Mouse (Mus musculus) T-helper 17 cell (primary cell): Measurements from ENCODE around the gene Dera.

Source experiments
- in situ Hi-C, 2 experiments: fragments of 300-600 bp; cut with MboI, MseI; formaldehyde crosslinking; loops; 1 replicate in 1 of 2; 2 replicates in 1 of 2; pipeline ENCODE4 v1.15.1; 2025; ENCODE audit warnings: high pct_unique_total_duplicates in 2 of 2

Gene Dera

DNA sequence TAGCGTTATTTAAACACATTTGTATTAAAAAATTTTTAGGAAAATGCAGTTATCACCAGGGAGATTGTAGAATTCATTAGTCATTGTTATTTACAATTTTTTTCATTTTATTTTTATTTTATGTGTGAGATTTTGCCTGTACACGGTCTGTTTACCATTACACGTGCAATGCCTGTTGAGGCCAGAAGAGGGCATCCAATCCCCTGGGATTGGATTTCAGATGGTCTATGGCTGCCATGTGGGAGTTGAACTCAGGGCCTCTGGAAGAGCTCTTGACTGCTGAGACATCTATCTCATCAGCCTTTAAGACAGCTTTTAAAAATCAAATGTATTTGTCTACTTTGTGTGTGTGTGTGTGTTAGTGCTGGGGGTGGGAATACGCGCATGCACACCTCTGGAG, 2.0 kb downstream of the Dera start:
- in situ Hi-C loops = no loop called here

DNA sequence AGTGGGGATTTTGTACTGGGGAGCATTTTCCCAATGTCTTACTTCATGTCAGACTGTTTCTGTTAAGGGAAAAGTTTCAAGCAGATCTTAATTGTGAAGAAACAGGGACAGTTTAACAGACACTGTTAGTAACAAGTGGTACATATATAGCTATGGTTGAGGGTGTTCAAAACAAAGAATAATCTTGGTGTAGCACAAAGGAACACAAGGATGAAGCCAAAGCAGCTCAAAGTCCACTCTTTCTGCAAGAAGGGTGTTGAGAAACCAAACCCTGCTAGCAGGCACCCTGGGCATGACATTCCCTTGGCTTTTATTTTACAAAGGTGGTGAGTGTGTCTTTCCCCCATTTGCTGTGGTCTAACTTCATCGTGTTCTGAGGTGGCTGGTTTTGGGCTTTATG, 3.5 kb downstream of the Dera start:
- in situ Hi-C loops = no loop called here

DNA sequence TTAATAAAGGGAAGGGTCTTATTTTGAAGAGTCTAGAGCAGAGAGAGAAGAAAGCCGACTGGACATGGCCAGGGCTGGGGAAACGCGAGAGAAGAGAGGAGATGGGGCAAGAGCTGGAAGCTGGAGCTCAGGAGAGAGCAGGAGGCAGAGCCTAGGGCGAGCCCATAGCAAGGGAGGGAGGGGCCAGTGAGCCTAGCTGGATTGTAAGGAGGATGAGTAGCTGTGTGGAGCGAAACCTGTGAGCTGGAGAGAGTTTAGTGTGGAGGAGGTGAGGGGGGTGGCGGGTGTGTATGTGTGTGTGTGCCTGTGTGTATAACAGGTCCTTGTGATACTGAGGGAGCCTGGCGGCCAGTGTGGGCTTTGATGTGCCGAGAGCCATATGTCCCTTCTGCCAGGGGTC, 5.3 kb downstream of the Dera start:
- in situ Hi-C loops = loop anchor here in 1 of 2 experiments (10.0 kb wide), 1 partner anchor 405 kb away; no protein-coding TSS in a partner anchor

DNA sequence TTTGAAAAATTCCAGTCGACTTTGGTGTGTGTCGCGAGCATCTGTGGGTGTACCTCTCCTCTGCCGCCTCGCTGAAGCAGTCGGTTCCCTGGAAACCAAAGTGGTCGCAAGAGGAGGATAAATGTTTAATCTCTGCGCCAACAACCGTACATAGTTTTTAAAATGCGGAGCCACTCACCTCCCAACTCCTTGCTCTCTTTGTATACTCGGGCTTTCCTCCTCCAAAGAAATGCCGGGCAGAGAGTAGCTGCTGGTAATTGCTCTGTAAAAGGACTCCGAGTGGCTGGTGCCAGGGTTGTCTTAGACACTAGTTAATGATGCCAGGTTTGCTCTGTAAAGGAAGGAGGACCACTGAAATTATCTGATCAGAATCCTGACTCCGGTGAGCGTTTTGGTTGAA, 6.6 kb downstream of the Dera start:
- in situ Hi-C loops = loop anchor here in 1 of 2 experiments (10.0 kb wide), 1 partner anchor 404 kb away; no protein-coding TSS in a partner anchor

DNA sequence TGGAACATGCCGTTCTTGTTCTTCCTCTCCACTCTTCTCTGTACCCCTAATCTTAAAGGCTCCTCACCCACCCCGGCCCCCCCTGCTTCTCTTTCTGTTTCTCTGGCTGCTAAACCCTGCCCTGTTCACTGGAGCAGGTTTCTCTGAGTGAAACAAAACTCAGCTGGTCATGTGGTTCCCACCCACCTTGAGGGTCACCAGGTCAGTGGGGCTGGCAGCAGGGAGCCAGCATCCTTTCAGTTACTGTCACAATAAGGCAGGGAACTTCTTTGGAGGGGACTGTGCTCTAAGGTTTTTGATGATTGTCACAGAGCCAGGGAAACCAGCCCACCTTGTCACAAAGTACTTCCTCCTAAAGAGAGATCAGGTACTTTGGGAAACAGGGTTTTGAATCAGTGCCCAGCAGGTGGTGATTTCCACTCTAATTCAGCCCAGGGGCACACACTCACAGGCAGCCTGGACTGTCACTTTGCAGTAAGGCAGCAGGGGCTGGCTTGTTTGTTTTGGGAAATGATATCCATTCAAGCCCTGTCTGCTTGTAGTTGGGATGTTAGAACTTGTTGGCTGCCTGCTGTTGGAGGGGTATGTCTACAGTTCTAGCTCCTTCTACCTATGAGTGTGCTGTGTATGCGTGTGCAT, 10.3 kb downstream of the Dera start:
- in situ Hi-C loops = loop anchor here in 1 of 2 experiments (10.0 kb wide), 1 partner anchor 400 kb away; no protein-coding TSS in a partner anchor

DNA sequence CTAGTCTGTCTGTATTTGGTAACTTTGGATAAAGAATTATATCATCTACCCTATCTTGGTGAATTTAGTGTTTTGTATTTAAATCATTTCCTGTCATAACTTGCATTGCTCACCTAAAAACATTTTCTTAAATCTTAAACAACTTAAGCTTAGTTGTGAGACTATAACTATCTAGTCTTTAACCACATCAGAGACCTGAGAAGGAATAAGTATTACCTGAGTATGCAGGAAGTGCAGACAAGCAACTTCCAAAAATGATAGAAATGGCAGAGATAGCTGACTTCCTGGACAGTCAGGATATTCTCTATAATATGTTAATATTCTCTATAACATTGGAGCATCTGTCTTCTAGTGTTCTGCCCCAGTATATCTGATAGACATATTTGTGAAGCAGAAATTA, 11.8 kb downstream of the Dera start:
- in situ Hi-C loops = loop anchor here in 1 of 2 experiments (10.0 kb wide), 1 partner anchor 399 kb away; no protein-coding TSS in a partner anchor

DNA sequence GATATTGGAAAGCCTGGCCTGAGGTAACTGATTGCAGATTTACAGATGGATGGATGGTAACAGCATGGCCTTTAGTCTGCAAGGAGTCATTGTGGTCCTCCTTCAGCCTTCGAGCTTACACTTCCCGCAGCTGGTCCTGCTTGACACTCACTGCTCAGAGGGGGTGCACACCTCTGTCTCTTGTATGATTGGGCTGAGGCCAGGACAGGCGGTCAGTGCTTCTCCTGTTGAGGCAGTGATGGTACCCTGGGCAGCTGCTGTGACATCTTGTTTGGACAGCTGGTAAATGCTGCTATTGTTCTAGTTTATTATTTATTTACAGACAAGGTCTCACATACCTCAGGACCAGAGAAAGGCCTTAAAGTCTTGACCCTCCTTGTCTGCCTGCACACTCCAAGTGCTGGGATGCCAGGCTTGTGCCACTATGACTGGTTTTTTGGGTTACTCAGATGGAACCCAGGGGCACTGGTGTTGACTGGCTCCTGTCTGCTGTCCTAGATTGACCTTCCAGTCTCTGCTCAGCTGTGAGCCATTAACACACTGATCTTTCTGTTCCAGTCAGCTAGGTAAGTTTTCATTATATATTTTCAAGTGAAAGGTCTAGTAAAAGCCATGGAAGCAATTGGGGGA, 17.4 kb downstream of the Dera start:
- in situ Hi-C loops = loop anchor here in 1 of 2 experiments (10.0 kb wide), 1 partner anchor 373 kb away; the partner anchor contains the start of gene Mgst1

DNA sequence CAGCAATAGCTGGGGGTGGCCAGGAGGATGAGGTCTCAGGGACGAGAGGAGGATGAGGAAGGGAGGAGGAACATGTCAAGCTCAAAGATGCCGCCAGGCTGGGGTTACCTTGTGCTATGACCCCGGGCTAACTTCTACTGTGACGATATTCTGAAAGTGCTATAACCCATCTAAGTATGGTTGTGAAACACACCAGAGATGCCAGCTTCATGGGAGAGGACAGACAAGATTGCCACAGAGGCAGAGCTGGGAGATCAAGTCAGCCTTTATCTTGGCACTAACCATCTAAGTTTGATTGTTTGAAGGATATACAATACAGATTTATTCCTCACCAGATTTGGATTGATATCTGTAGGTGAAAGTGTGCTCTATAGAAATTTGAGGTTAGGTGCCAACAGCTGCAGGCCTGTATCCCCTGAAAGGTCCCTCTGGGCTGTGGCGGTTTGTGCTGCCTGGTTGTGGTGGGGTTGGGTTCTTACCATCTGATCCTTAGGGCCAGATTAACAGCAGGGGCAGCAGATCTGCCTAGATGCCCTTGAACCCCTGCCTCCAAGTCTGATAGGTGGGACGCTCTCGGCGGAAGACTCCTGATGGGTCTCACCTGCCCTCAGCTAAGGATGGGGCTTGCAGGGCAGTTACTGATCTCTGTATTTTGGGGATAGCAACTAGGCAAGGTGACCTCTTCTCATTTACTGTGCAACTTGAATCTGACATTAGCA, 18.7 kb downstream of the Dera start:
- in situ Hi-C loops = loop anchor here in 1 of 2 experiments (10.0 kb wide), 1 partner anchor 372 kb away; the partner anchor contains the start of gene Mgst1

DNA sequence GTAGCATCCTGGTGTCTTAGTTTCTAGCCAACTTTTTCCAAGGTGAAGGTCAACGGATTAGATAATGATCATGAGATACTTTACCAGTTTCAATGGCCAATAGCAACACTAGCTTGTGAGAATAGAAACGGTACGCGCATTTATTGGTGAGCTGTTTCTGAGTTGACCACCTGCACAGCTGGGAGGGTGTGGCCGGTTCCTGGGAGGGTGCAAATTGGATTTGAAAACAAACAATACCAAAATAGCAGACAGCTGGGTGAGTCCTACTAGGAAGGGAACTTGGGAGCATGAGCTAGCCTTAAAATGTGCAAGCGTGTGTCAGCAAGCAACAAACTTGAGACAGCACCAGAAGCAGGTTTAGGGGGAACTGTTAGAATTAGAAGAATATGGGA, 19.3 kb downstream of the Dera start:
- in situ Hi-C loops = loop anchor here in 1 of 2 experiments (10.0 kb wide), 1 partner anchor 371 kb away; the partner anchor contains the start of gene Mgst1

DNA sequence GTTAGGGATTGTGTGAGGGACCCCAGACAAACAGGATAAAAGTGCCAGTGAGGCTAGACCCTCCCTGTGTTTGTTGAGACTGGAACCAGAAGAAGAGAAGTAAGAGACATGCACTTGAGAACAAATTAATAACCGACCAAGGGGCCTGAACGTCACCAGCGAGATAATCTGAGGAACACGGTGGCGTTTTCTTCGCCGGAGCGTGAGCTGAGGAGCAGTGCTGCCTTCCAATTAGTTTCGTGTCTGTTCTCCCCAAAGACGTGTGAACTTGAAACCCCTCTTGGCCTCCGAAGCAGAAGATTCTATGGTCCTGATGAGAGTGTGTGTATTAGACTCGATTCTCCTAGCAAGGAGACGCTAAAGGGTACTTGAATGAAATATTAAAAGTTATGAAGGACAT, 19.8 kb downstream of the Dera start:
- in situ Hi-C loops = loop anchor here in 1 of 2 experiments (10.0 kb wide), 1 partner anchor 371 kb away; the partner anchor contains the start of gene Mgst1

DNA sequence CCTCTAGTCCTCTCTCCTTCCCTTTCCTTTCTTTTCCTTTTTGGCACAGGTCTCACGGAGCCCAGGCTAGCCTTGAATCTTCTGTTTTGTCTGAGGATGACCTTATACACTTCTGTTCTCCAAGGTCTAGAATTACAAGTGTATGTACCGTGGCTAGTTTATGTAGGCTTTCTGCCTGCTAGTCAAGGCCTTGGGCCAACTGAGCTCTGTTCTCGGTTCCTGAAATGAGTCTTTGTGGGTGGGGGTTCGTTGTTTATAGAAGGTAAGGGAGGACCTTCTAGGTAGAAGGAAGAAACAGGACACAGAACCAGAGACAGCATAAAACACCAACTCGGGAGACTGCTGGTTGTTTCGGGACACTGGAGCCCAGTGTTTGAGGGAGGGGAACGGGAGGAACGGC, 20.8 kb downstream of the Dera start:
- in situ Hi-C loops = loop anchor here in 1 of 2 experiments (10.0 kb wide), 1 partner anchor 370 kb away; the partner anchor contains the start of gene Mgst1

DNA sequence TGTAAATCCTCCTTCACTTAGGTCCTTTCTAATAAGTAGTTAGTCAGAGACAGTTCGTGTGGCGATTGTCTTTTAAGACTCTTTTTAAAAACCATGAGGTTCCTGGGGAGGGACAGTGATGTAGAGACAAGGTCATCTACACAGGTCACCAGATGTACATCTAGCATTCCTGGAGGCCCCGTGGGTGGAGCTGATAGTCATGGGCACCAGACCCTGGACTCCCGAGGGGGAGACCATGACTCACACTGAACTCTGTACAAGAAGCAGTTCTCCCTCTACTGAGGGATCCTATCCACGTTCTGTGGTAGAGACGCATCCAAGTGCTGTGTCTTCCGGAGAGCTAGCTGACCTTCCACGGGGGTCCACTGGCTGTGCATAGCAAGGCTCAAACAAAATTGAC, 22.6 kb downstream of the Dera start:
- in situ Hi-C loops = loop anchor here in 1 of 2 experiments (10.0 kb wide), 1 partner anchor 368 kb away; the partner anchor contains the start of gene Mgst1

DNA sequence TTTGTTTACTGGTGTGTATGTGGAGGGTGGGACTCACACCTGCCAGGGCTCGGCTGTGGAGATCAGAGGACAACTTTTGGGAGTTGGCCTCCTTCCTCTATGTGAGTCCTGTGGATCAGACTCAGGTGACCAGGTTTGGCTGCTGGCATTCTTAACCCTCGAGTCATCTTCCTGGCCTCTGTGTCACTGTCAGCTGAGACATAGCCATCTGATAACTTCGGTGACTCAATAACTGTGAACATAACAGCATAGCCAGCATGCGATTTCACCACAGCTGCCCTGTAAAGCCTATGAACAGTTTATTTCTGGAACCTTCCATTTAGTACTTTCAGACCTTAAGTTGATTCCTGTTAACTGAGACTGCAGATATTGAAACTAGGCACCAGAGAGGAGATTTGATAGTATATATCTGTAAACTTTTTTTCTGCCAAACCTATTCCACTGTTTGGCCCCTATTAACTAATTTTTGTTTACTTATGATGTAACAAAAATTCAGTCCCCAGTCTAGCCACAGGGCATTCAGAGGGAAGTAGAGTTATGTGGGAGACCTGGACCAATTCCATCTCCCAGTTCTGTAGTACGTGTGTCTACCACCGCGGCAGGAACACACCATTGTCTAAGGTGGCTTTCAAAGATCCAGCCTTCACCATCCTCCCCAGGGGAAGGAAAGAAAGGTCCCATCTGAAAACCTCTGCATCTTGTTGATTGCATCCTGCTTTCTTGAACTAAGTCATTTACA, 29.7 kb downstream of the Dera start:
- in situ Hi-C loops = no loop called here

DNA sequence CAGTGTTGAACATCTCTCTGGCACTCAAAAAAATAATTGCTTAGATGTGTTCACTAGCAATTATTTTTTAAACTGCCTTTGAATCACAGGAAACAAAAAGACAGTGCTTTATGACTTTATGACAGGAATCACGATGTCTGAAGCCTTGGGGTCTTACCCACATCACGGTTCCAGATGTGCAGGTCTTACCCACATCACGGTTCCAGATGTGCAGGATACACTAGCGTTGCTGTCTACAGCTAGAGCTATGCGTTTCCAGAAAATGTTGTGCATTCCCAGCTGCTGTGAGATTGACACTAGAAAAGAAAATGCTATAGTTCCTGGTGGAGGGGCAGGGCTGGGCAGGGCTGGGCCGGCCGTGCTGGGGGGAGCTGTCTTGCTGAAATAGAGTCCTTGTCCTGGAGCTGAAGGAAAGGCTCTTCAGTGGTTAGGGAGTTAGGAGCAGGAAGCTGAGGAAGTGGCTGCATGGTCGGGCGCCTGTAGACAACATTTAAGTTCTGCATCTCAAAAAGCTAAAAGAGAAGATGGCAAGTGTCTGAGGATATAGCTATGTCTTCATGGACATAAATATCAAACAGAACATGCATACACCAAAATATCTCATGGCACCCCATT, 34.7 kb downstream of the Dera start:
- in situ Hi-C loops = no loop called here

DNA sequence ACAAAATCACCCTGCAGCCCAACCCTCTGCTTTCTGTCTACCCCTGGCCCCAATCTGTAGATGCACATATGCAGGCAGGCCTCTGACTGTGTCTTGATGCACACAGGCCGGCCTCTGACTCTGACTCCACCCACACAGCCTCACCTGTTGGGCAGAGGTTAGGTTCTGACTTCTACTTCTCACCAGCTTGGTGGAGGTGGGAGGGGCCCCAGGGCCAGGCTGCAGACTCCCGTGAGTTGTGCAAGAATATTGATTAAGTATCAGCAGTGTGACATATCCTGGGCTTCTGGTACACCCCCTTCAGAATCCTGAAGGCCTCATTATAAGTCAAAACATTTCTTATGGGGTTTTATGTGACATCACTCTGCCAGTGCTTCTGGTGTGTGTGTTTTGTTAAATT, 35.3 kb downstream of the Dera start:
- in situ Hi-C loops = no loop called here

DNA sequence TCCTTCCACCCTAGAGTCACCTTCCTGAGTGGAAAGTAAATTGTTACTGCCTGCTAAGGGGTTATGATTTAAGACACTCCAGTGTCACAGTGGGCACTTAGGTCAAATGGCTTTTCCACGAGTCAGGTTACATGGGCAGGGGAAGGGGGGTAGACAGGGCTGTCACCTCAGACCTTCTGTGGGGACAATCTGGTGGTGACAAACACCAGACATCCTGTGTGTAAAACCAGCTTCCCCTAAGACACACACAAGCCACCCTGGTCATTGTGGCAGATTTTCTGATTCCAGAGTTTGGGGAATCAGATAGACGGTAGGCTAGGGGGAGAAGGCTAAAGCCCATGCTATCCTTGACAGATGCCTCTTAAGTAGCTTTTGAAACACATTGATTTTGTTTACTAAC, 41.1 kb downstream of the Dera start:
- in situ Hi-C loops = no loop called here

DNA sequence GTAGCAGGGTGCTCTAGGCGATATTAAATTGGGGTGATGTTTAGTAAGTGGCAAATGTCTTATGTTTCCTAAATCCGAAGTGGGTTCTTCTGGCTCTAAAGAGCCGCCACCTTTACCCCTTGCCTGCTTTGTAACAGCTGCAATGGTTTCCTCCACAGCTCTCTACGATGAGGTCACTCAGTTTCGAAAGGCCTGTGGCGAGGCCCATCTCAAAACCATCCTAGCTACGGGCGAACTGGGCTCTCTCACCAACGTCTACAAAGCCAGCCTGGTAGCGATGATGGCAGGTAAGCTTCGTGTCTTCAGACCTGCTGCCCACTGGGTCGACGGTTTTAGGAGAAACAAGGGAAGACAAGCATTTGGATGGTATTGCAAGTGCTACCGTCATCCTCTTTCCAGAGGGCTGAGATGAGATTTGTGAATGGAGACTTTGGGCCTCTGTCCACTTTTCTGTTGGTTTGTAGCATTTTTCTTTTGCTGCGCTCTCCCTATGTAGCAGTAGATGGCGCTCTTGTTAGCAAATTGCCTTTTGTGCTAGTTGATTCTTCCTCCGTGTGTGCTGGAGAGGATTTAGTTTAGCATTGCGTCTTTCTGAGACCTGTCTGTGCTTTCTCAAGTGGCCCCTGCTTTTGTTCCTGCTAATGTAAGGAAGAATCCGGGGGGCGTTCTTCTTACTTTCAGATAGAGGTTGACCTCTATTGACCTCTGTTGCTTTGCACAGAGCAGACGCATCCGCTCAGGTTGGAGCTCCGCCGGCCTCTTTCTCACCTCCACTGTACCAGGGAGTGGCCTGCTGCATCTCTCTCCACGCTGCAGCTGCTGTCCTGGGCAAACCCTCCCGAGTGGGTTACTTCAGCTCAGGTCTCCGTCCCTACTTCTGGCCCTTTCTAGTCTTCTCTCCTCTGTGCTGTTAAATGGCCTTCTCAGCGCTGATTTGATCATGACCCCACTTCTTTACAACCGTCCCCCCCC, 42.5 kb downstream of the Dera start:
- in situ Hi-C loops = no loop called here

DNA sequence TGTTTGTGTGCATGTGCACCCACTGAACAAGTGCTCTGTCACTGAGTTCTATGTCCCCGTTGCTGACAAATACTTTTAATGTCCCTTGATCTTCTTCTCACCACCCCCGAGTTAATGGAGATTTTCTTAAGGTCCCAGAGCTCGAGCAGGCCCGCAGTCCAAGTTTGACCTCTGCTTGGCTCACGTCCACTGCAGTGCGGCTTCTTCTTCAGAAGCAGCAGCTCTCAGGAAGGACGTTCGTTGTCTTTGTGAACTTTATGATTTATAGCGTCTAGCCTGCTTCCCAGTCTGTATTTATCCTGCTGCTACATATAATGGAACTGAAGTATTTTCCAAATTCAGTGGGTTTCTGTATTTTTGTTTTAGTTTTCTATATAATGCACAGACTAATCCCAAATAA, 44.9 kb downstream of the Dera start:
- in situ Hi-C loops = no loop called here

DNA sequence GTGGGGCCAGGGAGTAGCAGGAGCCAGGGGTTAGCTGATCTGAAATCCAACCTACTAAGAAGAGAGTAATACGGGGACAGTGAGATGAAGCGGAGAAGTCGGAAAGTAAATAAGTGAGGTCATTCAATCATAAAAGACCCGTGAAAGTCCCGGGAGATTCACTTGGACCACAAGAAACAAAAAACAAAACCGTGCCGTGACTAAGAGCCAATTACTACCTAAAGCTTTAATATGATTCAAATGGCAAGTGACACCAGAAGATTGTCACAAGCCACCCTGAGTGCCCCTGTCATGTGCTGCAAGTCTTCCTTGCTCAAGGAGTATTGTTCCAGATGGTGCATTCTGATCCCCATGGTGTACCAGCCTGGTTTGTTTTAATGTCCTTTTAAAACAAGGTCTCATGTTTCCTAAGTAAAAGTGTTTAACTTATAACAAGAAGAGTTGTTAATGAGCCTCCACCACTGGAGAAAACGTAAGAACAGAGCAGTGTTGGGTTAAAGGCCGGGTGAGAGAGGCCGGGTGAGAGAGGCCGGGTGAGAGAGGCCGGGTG, 49.2 kb downstream of the Dera start:
- in situ Hi-C loops = no loop called here
